Mouse (Mus musculus): Measurements from ENCODE around the gene Apoa4.

DNA sequence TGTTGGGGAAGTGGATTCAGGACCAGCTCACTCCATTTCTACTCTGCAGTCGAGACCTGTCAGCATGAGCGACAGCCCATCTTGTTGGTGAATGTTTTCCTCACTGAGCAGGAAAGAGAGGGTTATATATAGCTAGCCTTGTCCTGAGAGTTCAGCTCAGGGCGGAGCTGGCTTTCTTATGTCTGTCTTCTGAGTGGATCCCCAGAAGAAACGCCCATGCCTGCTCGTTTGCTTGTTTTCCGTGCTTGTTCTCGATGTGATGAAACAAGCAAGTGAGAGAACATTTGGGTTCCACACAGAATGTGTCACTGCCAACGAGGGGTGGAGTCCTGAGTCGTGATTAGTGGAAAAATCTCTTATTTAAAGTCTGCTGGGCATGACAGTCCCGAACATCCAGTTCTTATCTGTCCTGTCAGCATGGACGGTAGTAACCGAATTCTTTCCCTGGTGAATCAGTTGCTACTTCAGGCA, 43.8 kb upstream of the Apoa4 start:
- TF ChIP-seq CTCF (IDR thresholded peaks at IDR 0.05; ENCODE audit: borderline replicate concordance, insufficient read depth, low read length) (no peak), POLR2A (IDR thresholded peaks at IDR 0.05; ENCODE audit: low read depth, low read length) (no peak)
